Comparison of ENCODE assay signal across 27 mouse cellular contexts in the genomic region with DNA sequence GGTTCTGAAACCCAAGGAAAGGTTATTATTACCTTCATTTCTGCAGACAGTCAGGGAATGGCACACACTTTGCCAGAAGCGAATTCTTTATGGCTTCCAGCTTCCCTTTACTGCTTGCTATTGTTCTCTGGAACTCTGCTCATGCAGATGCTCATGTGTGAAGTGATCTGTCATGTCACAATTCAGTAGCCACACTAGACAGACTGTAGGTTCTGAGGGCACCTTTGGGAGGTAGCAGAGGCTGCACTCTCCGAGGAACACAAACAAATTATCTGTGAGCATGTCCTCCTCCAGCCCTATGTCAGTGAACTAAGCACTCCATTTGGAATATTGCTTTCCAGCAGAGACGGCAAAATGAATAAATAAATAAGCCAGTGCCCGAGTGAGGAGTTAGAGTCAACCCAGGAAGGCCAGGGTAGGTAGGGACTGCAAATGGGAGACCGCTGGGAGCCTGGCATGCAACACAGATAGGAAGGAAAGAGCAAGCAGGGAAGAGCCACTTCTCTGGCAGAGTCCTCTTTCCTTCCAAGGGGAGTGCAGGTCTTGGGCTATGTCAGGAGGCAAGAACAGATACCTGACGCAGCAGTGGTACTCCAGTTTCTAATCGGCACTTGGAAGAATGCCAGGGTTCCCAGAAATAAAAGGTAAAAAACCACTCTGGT.
DNase-seq lines count a peak whose midpoint lies in the region; ATAC-seq and TF ChIP-seq lines count a peak whose summit lies in the region.
"Had no signal": no experiment of that assay in that cellular context is flagged by ENCODE, and none has a peak within 500 bp of the region (broad histone marks: within the 10 kb centered on the region; RNA-seq: fewer than 3 reads in every experiment).

No protein-coding gene starts in this region.

- H3K36me3 ChIP-seq in midbrain, postnatal 0 days (ENCODE audit: insufficient read depth, low read length) = no peaks in the 10 kb centered on the region
- H3K36me3 ChIP-seq in midbrain, embryonic 13.5 days = no peaks in the 10 kb centered on the region
- H3K36me3 ChIP-seq in neural tube, embryonic 13.5 days = no peaks in the 10 kb centered on the region
- H3K36me3 ChIP-seq: embryonic facial prominence, embryonic 13.5 days; heart, embryonic 13.5 days; hindbrain, embryonic 10.5 days; midbrain, embryonic 15.5 days; stomach, embryonic 15.5 days had no signal

- no peak overlapping the region for H3K27ac ChIP-seq in midbrain, postnatal 0 days (ENCODE audit: low read depth, low read length)
- H3K27ac ChIP-seq in midbrain, embryonic 13.5 days = no peak overlapping the region
- H3K27ac ChIP-seq in neural tube, embryonic 13.5 days (replicated peaks) = peak overlapping the region; percentile 34; the same call in 1 of the 2 replicates
- H3K27ac ChIP-seq: embryonic facial prominence, embryonic 13.5 days; heart, embryonic 13.5 days; hindbrain, embryonic 10.5 days; liver, embryonic 14.5 days; macrophage; midbrain, embryonic 15.5 days; stomach, embryonic 15.5 days had no signal

- no peak overlapping the region for H3K9ac ChIP-seq in midbrain, postnatal 0 days (replicated peaks; ENCODE audit: low read length, poor library complexity, severe bottlenecking)
- H3K9ac ChIP-seq in midbrain, embryonic 13.5 days (replicated peaks) = no peak overlapping the region
- no peak overlapping the region for H3K9ac ChIP-seq in neural tube, embryonic 13.5 days
- H3K9ac ChIP-seq: embryonic facial prominence, embryonic 13.5 days; forebrain, postnatal 0 days; heart, embryonic 13.5 days; liver, embryonic 14.5 days; midbrain, embryonic 15.5 days; stomach, embryonic 15.5 days had no signal

- H3K27me3 ChIP-seq in midbrain, postnatal 0 days (ENCODE audit: insufficient read depth, low read length) = no peaks in the 10 kb centered on the region
- no peaks in the 10 kb centered on the region for H3K27me3 ChIP-seq in midbrain, embryonic 13.5 days
- no peaks in the 10 kb centered on the region for H3K27me3 ChIP-seq in neural tube, embryonic 13.5 days
- H3K27me3 ChIP-seq: embryonic facial prominence, embryonic 13.5 days; heart, embryonic 13.5 days; midbrain, embryonic 15.5 days; stomach, embryonic 15.5 days had no signal

- H3K4me1 ChIP-seq in midbrain, postnatal 0 days (ENCODE audit: insufficient read depth, low read length) = no peaks in the 10 kb centered on the region
- no peaks in the 10 kb centered on the region for H3K4me1 ChIP-seq in midbrain, embryonic 13.5 days (replicated peaks)
- peaks cover 8% of the 10 kb centered on the region; the same call in 1 of the 2 replicates for H3K4me1 ChIP-seq in neural tube, embryonic 13.5 days (replicated peaks)
- H3K4me1 ChIP-seq: heart, embryonic 13.5 days; midbrain, embryonic 15.5 days; stomach, embryonic 15.5 days had no signal

- WGBS in midbrain, postnatal 0 days = 78% methylated on average over 7 of the region's 7 CpGs
- 80% methylated on average over 7 of the region's 7 CpGs for WGBS in midbrain, embryonic 13.5 days
- 53% methylated on average over 7 of the region's 7 CpGs for WGBS in neural tube, embryonic 13.5 days

- H3K4me3 ChIP-seq in midbrain, postnatal 0 days (ENCODE audit: low read depth, low read length) = no peak overlapping the region
- H3K4me3 ChIP-seq in midbrain, embryonic 13.5 days (replicated peaks) = no peak overlapping the region
- H3K4me3 ChIP-seq in neural tube, embryonic 13.5 days = no peak overlapping the region
- H3K4me3 ChIP-seq: embryonic facial prominence, embryonic 13.5 days; erythroblast, embryonic 14.5 days; heart, embryonic 13.5 days; hindbrain, embryonic 10.5 days; midbrain, embryonic 15.5 days; stomach, embryonic 15.5 days had no signal

- ATAC-seq in midbrain, postnatal 0 days (ENCODE audit: low FRiP score) = no peak
- ATAC-seq in midbrain, embryonic 13.5 days = no peak
- peak; percentile 53; the same call in 1 of the 2 replicates for ATAC-seq in neural tube, embryonic 13.5 days (ENCODE audit: low read depth)
- ATAC-seq in erythroblast, adult 5-6 weeks (replicated peaks; ENCODE audit: low FRiP score, poor library complexity, severe bottlenecking) = no peak
- ATAC-seq: forebrain, postnatal 0 days; intestine, postnatal 0 days; midbrain, embryonic 15.5 days had no signal

- no peaks in the 10 kb centered on the region for H3K9me3 ChIP-seq in midbrain, postnatal 0 days (ENCODE audit: low read length)
- no peaks in the 10 kb centered on the region for H3K9me3 ChIP-seq in midbrain, embryonic 13.5 days
- H3K9me3 ChIP-seq in neural tube, embryonic 13.5 days = no peaks in the 10 kb centered on the region
- H3K9me3 ChIP-seq: embryonic facial prominence, embryonic 13.5 days; heart, embryonic 13.5 days; hindbrain, embryonic 10.5 days; midbrain, embryonic 15.5 days; stomach, embryonic 15.5 days had no signal

- TF ChIP-seq CTCF in midbrain, postnatal 0 days (IDR thresholded peaks at IDR 0.05) = no peak

- peak; percentile 12 for DNase-seq in cerebellum, adult 11 months
- no peak for DNase-seq in cerebellum, postnatal 4 days (ENCODE audit: low spot score in 2 of 2)
- peak; percentile 17 for DNase-seq in midbrain, postnatal 0 days (ENCODE audit: low spot score)
- DNase-seq in cerebellum, adult 9-11 months = peak; percentile 63
- DNase-seq in ovary, adult 18-20 months (ENCODE audit: low spot score) = no peak
- DNase-seq: adrenal gland, adult 8-10 months; forebrain, postnatal 0 days; heart, postnatal 10 days; kidney, adult 9 months; kidney, postnatal 14 days; layer of hippocampus, adult 9-11 months; liver; lung, adult 2 months; lung, postnatal 10 days; right cerebral cortex, postnatal 25 days had no signal

- H3K4me2 ChIP-seq in midbrain, postnatal 0 days (ENCODE audit: low read depth, low read length, poor library complexity, severe bottlenecking) = no peak overlapping the region
- H3K4me2 ChIP-seq in midbrain, embryonic 13.5 days (replicated peaks) = no peak overlapping the region
- H3K4me2 ChIP-seq in neural tube, embryonic 13.5 days = no peak overlapping the region
- H3K4me2 ChIP-seq: embryonic facial prominence, embryonic 13.5 days; heart, embryonic 13.5 days; midbrain, embryonic 15.5 days; stomach, embryonic 15.5 days had no signal

Comparison
In these comparisons a context has a peak if more than half of its experiments do, and no peak if none do; other contexts are left out.
1. DNase-seq: peak in cerebellum, adult 11 months (single experiment), midbrain, postnatal 0 days (single experiment) and cerebellum, adult 9-11 months (single experiment); none in cerebellum, postnatal 4 days (0 of 2) and ovary, adult 18-20 months (single experiment).